ENCODE assay signal across 8 mouse cellular contexts in the genomic region with DNA sequence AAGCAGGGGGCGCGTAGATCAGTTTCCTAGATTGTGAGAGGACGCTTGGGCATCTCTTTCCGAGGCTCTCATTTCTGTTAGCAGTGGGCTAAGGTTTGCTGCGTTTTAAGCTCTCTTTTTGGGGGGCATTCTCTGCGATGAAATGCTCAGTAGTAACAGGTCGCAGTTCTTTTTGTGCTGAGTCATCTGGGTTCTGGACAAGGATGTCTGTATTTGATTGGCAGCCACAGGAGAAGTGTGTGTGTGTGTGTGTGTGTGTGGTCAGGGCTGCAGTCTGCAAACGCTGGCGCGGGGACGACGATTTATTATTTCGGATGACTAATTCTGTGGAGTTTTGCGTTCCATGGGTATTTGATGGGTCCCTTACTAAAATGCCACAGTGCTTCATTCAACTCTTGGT.
DNase-seq lines count a peak whose midpoint lies in the region; ATAC-seq and TF ChIP-seq lines count a peak whose summit lies in the region.

No protein-coding gene starts in this region.

- no peaks in the 10 kb centered on the region for H3K4me1 ChIP-seq in forebrain, postnatal 0 days (ENCODE audit: insufficient read depth)
- H3K4me1 ChIP-seq in midbrain, embryonic 13.5 days (replicated peaks), result peaks cover 31% of the 10 kb centered on the region

- intact Hi-C loops in left cerebral cortex, postnatal 36 days (cut with DNase I), result loop anchor here (5.0 kb wide), 1 partner anchor 1315 kb away; a partner anchor contains a TSS

- no peaks in the 10 kb centered on the region for H3K27me3 ChIP-seq in forebrain, postnatal 0 days (ENCODE audit: insufficient read depth, low read length)
- H3K27me3 ChIP-seq in midbrain, embryonic 13.5 days, result no peaks in the 10 kb centered on the region

- H3K36me3 ChIP-seq in forebrain, postnatal 0 days (ENCODE audit: insufficient read depth), result no peaks in the 10 kb centered on the region
- H3K36me3 ChIP-seq in midbrain, embryonic 13.5 days, result no peaks in the 10 kb centered on the region

- no peak for TF ChIP-seq CTCF in forebrain, postnatal 0 days (IDR thresholded peaks at IDR 0.05; ENCODE audit: low read depth)

- ATAC-seq in forebrain, postnatal 0 days, result no peak
- ATAC-seq in midbrain, embryonic 13.5 days, result no peak
- no peak for ATAC-seq in megakaryocyte-erythroid progenitor cell, adult 5-6 weeks (replicated peaks; ENCODE audit: low FRiP score, low TSS enrichment, poor library complexity, severe bottlenecking)

- no peaks in the 10 kb centered on the region for H3K9me3 ChIP-seq in forebrain, postnatal 0 days (ENCODE audit: low read length)
- no peaks in the 10 kb centered on the region for H3K9me3 ChIP-seq in midbrain, embryonic 13.5 days

- 18% methylated on average over 14 of the region's 14 CpGs for WGBS in forebrain, postnatal 0 days
- 23% methylated on average over 14 of the region's 14 CpGs for WGBS in midbrain, embryonic 13.5 days

- H3K9ac ChIP-seq in forebrain, postnatal 0 days, result no peak overlapping the region; the same call in 1 of the 2 replicates
- no peak overlapping the region for H3K9ac ChIP-seq in midbrain, embryonic 13.5 days (replicated peaks)

- DNase-seq in heart, adult 11 months, result peak; percentile 70
- DNase-seq in heart, adult 8-10 months (ENCODE audit: low spot score), result no peak
- DNase-seq in adrenal gland, postnatal 36 days, result peak; percentile 64 to 67
- no peak for DNase-seq in forebrain, postnatal 0 days
- DNase-seq in left cerebral cortex, postnatal 36 days (ENCODE audit: low spot score in 2 of 2), result no peak
- no peak for DNase-seq in spleen, postnatal 36 days (ENCODE audit: low spot score in 2 of 2)

- no peak overlapping the region for H3K4me3 ChIP-seq in forebrain, postnatal 0 days (ENCODE audit: low read depth, low read length)
- H3K4me3 ChIP-seq in midbrain, embryonic 13.5 days (replicated peaks), result no peak overlapping the region

- H3K4me2 ChIP-seq in forebrain, postnatal 0 days (ENCODE audit: low read depth), result 0 out of 2 replicates have a peak overlapping the region, but pooled peaks have one; percentile 16
- peak overlapping the region; percentile 25 for H3K4me2 ChIP-seq in midbrain, embryonic 13.5 days (replicated peaks)

- H3K27ac ChIP-seq in forebrain, postnatal 0 days (ENCODE audit: low read depth, low read length), result no peak overlapping the region
- H3K27ac ChIP-seq in midbrain, embryonic 13.5 days, result 0 out of 2 replicates have a peak overlapping the region, but pooled peaks have one; percentile 17

Comparison
In these comparisons a context has a peak if more than half of its experiments do, and no peak if none do; other contexts are left out.
1. DNase-seq: peak in heart, adult 11 months (single experiment) and adrenal gland, postnatal 36 days (2 of 2); none in heart, adult 8-10 months (single experiment), forebrain, postnatal 0 days (single experiment), left cerebral cortex, postnatal 36 days (0 of 2) and spleen, postnatal 36 days (0 of 2).